Mouse (Mus musculus): ENCODE measurements at regions not wholly inside any gene's neighbourhood (a gene's known extent, or its start where the extent isn't known, plus 50 kb on each side); places are given as distances from the start of the nearest gene placed in this dataset.

DNA sequence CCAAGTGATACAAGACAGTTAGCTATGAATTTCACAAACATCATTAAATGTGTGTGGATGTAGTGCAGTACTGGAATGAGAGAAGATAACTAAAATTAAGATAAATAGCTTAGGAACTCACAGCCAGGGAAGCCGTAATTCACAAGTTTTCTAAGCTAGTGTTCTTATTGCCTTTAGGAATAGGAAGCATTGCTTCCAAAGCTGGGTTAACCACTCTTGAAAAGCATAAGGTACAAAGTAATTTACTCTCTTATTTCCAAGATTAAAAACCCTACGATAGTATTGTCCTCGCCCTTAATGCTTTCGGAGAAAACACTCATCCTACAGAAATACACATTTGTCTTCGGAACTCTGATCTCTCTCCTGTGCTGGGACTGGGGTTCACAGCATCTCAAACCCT, 81.3 kb downstream of the Fam204a start:
- H3K9ac ChIP-seq (ENCODE audit: insufficient read depth, low read depth) = no peak overlapping the region
- 0 out of 2 replicates have a peak overlapping the region, but pooled peaks have one; percentile 68 for H3K4me2 ChIP-seq (ENCODE audit: insufficient read depth, low read depth, poor library complexity, severe bottlenecking)
- H3K9me3 ChIP-seq (replicated peaks; ENCODE audit: low read length) = no peaks in the 10 kb centered on the region
- H3K4me1 ChIP-seq (ENCODE audit: control insufficient read depth in 1 of 2, insufficient read depth in 2 of 2) = peaks cover 0 to 5% of the 10 kb centered on the region in 2 experiments; a peak in 1 of 4 replicates
- DNase-seq (ENCODE audit: extremely low read depth) = no peak
- H3K79me2 ChIP-seq (replicated peaks; ENCODE audit: control insufficient read depth, extremely low read depth, insufficient read depth, poor library complexity, severe bottlenecking) = no peaks in the 10 kb centered on the region
- H3K36me3 ChIP-seq (replicated peaks in 1 of 2; ENCODE audit: control insufficient read depth in 1 of 2, insufficient read depth in 1 of 2, low read length in 1 of 2) = no peaks in the 10 kb centered on the region
- in situ Hi-C loops (cut with MboI; ENCODE audit: low pct_ligation_motif_present, low pct_unique_long_range_greater_than_20kb, low sequenced_read_pairs) (loop anchor here (10.0 to 25.0 kb wide), 2 partner anchors 400 to 733 kb away; no protein-coding TSS in a partner anchor), dilution Hi-C loops (cut with MboI; ENCODE audit: extremely low pct_ligation_motif_present, extremely low pct_unique_long_range_greater_than_20kb, low sequenced_read_pairs) (no loop called here)
- TF ChIP-seq KAT2A (IDR thresholded peaks at IDR 0.05; ENCODE audit: insufficient replicate concordance, low read length) = no peak
- no peak for TF ChIP-seq EP300 (IDR thresholded peaks at IDR 0.05; ENCODE audit: low read length)
- TF ChIP-seq ELF1 (IDR thresholded peaks at IDR 0.05; ENCODE audit: low read depth, low read length) = no peak
- no peak for TF ChIP-seq IRF4 (IDR thresholded peaks at IDR 0.05; ENCODE audit: low read depth, low read length)
- no peak for TF ChIP-seq MAFK (IDR thresholded peaks at IDR 0.05; ENCODE audit: insufficient replicate concordance, low read length)
- no peak for TF ChIP-seq MAX (IDR thresholded peaks at IDR 0.05; ENCODE audit: low read length)
- TF ChIP-seq BHLHE40 (IDR thresholded peaks at IDR 0.05; ENCODE audit: low read depth, low read length) = no peak
- TF ChIP-seq MAZ (IDR thresholded peaks at IDR 0.05; ENCODE audit: low read depth, low read length) = no peak
- no peak for TF ChIP-seq HCFC1 (IDR thresholded peaks at IDR 0.05; ENCODE audit: low read depth, low read length)
- H3K4me3 ChIP-seq (replicated peaks in 1 of 3; ENCODE audit: low read depth in 2 of 3, low read length in 2 of 3, poor library complexity in 1 of 3) = no peak overlapping the region
- peaks cover 5% of the 10 kb centered on the region for H3K27me3 ChIP-seq (replicated peaks)
- no peak overlapping the region for H3K27ac ChIP-seq (ENCODE audit: insufficient read depth, low read depth)

DNA sequence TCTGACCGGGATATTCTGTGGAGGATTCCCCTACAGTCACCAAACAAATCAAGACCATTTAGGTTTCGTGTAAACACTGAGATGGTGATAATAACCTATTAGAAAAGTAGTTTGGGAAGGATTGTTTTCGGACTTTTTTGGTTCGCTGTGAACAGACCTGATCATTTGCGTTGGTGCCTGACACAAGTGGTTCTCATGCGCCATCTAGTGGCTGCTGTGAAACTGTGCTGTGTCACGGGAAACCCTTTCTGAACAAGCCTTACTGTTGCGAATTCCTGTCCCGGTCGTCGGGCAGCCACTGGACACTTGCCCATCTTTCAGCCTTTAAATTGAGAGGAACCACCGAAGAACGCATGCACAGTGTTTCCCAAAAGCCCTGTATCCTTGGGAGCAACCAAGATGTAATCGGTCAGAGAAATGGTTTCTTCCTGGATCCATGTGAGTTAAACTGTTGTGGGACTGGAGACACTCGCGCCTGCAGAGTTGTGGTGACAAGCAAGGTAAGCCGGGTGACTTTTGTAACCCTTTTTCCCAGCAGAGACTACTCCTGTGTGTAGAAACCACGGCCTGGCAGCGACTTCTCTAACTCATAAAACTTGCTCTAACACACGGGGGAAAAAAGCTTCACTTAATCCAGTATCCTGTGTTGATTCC, 82.0 kb downstream of the Fam204a start:
- H3K36me3 ChIP-seq (replicated peaks in 1 of 2; ENCODE audit: control insufficient read depth in 1 of 2, insufficient read depth in 1 of 2, low read length in 1 of 2) = no peaks in the 10 kb centered on the region
- TF ChIP-seq PAX5 (IDR thresholded peaks at IDR 0.05; ENCODE audit: low read length) (no peak), SMC3 (IDR thresholded peaks at IDR 0.05; ENCODE audit: low read depth, low read length) (peak; percentile 92), RAD21 (IDR thresholded peaks at IDR 0.05; ENCODE audit: low read depth, low read length) (peak; percentile 94), CTCF (conservative IDR thresholded peaks at IDR 0.05 in 1 of 2, IDR thresholded peaks at IDR 0.05 in 1 of 2; ENCODE audit: low read depth in 2 of 2, low read length in 2 of 2) (peak; percentile 78 to 93), ZC3H11A (IDR thresholded peaks at IDR 0.05; ENCODE audit: low read depth, low read length) (peak; percentile 68), JUN (IDR thresholded peaks at IDR 0.05; ENCODE audit: insufficient read depth, low read depth, low read length) (no peak), ZNF384 (IDR thresholded peaks at IDR 0.05; ENCODE audit: low read depth, low read length) (no peak)
- H3K9ac ChIP-seq (ENCODE audit: insufficient read depth, low read depth) = no peak overlapping the region
- no peaks in the 10 kb centered on the region for H3K79me2 ChIP-seq (replicated peaks; ENCODE audit: control insufficient read depth, extremely low read depth, insufficient read depth, poor library complexity, severe bottlenecking)
- in situ Hi-C loops (cut with MboI; ENCODE audit: low pct_ligation_motif_present, low pct_unique_long_range_greater_than_20kb, low sequenced_read_pairs) = loop anchor here (10.0 to 25.0 kb wide), 2 partner anchors 400 to 732 kb away; no protein-coding TSS in a partner anchor
- H3K27me3 ChIP-seq (replicated peaks) = peaks cover 5% of the 10 kb centered on the region
- H3K4me3 ChIP-seq (replicated peaks in 1 of 3; ENCODE audit: low read depth in 2 of 3, low read length in 2 of 3, poor library complexity in 1 of 3) = peak overlapping the region in 1 of 3 experiments; percentile 7
- no peak overlapping the region for H3K27ac ChIP-seq (ENCODE audit: insufficient read depth, low read depth)
- dilution Hi-C loops (cut with MboI; ENCODE audit: extremely low pct_ligation_motif_present, extremely low pct_unique_long_range_greater_than_20kb, low sequenced_read_pairs) = no loop called here
- DNase-seq (ENCODE audit: extremely low read depth) = peak; percentile 90
- peak overlapping the region; percentile 68 for H3K4me2 ChIP-seq (ENCODE audit: insufficient read depth, low read depth, poor library complexity, severe bottlenecking)
- H3K9me3 ChIP-seq (replicated peaks; ENCODE audit: low read length) = no peaks in the 10 kb centered on the region
- peaks cover 0 to 5% of the 10 kb centered on the region in 2 experiments; a peak in 1 of 4 replicates for H3K4me1 ChIP-seq (ENCODE audit: control insufficient read depth in 1 of 2, insufficient read depth in 2 of 2)
